In the genomic region with DNA sequence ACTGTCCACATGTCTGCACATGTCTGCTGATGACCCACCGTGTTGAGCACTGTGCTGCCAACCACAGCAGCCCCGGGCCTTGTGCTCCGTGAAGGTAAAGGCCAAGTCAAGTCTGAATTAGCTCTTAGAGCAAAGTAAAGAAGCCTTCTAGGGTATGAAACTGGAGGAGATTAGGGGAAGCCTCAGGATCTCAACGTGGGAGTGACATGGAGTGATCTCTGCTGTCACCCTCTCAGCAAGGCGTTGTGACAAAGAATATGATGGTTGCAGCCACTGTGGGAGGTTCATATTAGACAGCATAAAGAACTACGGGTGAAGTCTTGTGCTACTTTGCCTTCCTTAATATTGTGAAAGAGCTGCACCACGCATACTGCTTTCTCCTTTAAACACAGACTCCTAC, we compare ENCODE assay signal across 17 mouse cellular contexts.
"Had no signal": no experiment of that assay in that cellular context is flagged by ENCODE, and none has a peak within 500 bp of the region (broad histone marks: within the 10 kb centered on the region; RNA-seq: fewer than 3 reads in every experiment).

No protein-coding gene starts in this region.

- ATAC-seq: midbrain, embryonic 13.5 days; midbrain, embryonic 16.5 days had no signal

- H3K9me3 ChIP-seq: limb, embryonic 10.5 days; limb, embryonic 13.5 days; liver, embryonic 13.5 days; midbrain, embryonic 10.5 days; midbrain, embryonic 13.5 days; neural tube, embryonic 13.5 days had no signal

- H3K4me1 ChIP-seq: liver, embryonic 13.5 days; midbrain, embryonic 13.5 days had no signal

- H3K4me3 ChIP-seq: layer of hippocampus, adult 2 months; limb, embryonic 10.5 days; limb, embryonic 13.5 days; liver, embryonic 13.5 days; midbrain, embryonic 10.5 days; midbrain, embryonic 13.5 days; myocyte; neural tube, embryonic 13.5 days had no signal

- H3K36me3 ChIP-seq: limb, embryonic 10.5 days; liver, embryonic 13.5 days; midbrain, embryonic 10.5 days; midbrain, embryonic 13.5 days had no signal

- H3K4me2 ChIP-seq: limb, embryonic 13.5 days; liver, embryonic 13.5 days; midbrain, embryonic 13.5 days; neural tube, embryonic 13.5 days had no signal

- H3K27ac ChIP-seq: layer of hippocampus, adult 2 months; limb, embryonic 10.5 days; limb, embryonic 13.5 days; liver, embryonic 13.5 days; midbrain, embryonic 10.5 days; midbrain, embryonic 13.5 days; neural tube, embryonic 13.5 days had no signal

- H3K9ac ChIP-seq: limb, embryonic 13.5 days; liver, embryonic 13.5 days; midbrain, embryonic 13.5 days; neural tube, embryonic 13.5 days had no signal

- H3K27me3 ChIP-seq: liver, embryonic 13.5 days; midbrain, embryonic 13.5 days; neural tube, embryonic 13.5 days had no signal

- DNase-seq: kidney, adult 9 months; kidney, postnatal 14 days; layer of hippocampus, adult 9-11 months; liver, embryonic 13.5 days; lung, adult 2 months; lung, postnatal 14 days; lung, postnatal 4 days; thymus, adult 18-20 months; thymus, postnatal 4 days had no signal
